Mouse (Mus musculus) kidney, postnatal 25 days (tissue): ENCODE data around the gene Phkg2.

ENCODE experiments used
- DNase-seq, 2 experiments: peaks; one replicate each; pipeline ENCODE4 v3.0.0; 2021; ENCODE audit warnings: mixed read lengths in 2 of 2

The Phkg2 gene

GRCm38 (mm10) chr7:127572895-127573471, at the start of gene Phkg2:
Phkg2 (plus strand) TSS chr7:127573340.
- peak; percentile 94 to 98 for DNase-seq

- no peak for DNase-seq
Measured at GRCm38 (mm10) chr7:127541671-127542070, 31.5 kb upstream of the Phkg2 start.

GRCm38 (mm10) chr7:127549116-127549835, 23.9 kb upstream of the Phkg2 start:
- peak in 1 of 2 experiments; percentile 42 for DNase-seq

GRCm38 (mm10) chr7:127551558-127551957, 21.6 kb upstream of the Phkg2 start:
- no peak for DNase-seq

GRCm38 (mm10) chr7:127560580-127560979, 12.6 kb upstream of the Phkg2 start:
- no peak for DNase-seq

DNA sequence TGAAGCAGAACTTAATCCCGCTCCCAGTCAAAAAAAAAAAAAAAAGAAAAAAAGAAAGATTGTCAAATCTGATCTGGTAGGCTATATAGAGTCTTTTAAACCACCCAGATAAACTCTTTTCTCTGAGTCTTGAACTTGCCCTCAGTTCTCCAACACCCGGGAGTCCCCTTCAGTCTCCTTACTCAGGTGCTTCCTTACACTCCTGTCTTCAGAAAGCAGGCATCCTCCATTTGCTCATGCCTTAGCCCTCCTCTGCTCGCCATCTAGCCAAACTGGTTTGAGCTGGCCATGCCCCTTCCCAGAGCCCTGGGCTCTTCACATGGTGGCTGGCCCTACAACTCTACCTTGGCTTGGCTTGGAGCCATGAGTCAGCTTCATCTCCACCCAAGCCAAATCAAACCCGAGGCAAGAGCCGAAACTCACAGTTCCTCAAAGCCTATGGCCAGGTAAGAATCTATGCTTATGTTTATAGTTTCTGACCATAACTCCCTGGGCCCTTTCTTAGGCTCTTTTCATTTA, 11.7 kb upstream of the Phkg2 start, which contains the start of gene Tmem265:
Tmem265 (plus strand) TSS at position 51 of the 519 bp plus-strand sequence.
- peak; percentile 31 to 48 for DNase-seq

- DNase-seq, result peak; percentile 59 to 60
Measured at GRCm38 (mm10) chr7:127564381-127565150, 8.6 kb upstream of the Phkg2 start.

- no peak for DNase-seq
Measured at GRCm38 (mm10) chr7:127573503-127574008, 416 bp downstream of the Phkg2 start.

- DNase-seq, result no peak
Measured at GRCm38 (mm10) chr7:127574115-127574514, 975 bp downstream of the Phkg2 start.

GRCm38 (mm10) chr7:127583260-127583659, 10.1 kb downstream of the Phkg2 start:
- DNase-seq, result peak in 1 of 2 experiments; percentile 33

DNA sequence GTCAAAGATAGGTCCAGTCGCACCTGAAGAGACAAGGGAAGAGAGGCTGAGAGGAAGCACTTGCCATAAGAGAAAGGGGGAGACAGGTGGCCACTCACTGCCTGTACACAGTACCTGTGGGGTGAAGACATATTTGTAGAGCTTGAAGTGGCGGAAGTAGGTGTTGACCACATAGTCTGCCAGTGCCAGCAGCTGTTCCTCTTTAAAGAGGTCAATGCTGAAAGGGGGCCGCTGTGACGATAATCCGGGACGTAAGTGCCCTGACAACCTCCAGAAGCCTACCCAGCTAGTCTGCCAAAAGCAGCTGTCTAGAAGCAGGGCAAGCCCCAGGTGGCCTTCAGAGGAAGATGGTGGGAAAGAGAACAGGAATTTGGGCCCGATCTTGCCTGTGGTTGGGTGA, 11.9 kb downstream of the Phkg2 start:
- no peak for DNase-seq

DNA sequence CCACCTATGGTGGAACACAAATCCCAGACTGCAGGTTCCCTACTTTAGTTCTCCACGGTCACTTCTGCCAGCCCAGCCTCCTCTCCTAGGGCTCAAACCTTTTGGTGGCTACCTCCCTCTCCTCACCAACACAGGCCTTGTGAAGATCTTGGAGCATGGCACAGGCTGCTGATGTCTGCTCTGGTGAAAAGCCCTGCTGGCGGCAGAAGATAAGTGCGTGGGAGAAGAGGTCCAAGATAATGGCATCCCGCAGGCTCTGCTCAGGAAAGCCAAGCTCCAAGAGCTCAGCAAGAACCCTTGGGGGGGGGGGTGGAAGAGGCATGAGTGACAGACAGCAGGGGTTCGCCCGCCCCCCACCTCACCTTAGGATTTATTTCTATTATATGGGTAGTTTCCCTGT, 13.0 kb downstream of the Phkg2 start:
- peak in 1 of 2 experiments; percentile 17 for DNase-seq

DNA sequence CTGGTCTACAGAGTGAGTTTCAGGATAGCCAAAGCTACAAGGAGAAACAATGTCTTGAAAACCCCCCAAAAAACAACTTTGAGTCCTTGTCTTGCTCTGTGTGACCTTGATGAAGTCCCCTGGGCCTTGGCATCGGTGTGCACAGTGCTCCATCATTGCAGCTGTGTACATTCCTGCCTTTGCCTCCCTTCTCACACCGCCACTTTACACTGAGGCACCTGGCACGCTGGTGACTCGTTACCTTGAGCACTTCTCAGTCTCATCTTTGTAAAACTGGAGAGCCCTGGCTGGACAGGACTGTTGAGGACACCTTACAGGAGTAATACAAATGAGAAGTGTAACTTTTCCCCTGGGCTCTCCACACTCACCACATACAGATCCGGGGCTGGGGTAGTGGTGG, 14.1 kb downstream of the Phkg2 start:
- peak in 1 of 2 experiments; percentile 30 for DNase-seq

DNA sequence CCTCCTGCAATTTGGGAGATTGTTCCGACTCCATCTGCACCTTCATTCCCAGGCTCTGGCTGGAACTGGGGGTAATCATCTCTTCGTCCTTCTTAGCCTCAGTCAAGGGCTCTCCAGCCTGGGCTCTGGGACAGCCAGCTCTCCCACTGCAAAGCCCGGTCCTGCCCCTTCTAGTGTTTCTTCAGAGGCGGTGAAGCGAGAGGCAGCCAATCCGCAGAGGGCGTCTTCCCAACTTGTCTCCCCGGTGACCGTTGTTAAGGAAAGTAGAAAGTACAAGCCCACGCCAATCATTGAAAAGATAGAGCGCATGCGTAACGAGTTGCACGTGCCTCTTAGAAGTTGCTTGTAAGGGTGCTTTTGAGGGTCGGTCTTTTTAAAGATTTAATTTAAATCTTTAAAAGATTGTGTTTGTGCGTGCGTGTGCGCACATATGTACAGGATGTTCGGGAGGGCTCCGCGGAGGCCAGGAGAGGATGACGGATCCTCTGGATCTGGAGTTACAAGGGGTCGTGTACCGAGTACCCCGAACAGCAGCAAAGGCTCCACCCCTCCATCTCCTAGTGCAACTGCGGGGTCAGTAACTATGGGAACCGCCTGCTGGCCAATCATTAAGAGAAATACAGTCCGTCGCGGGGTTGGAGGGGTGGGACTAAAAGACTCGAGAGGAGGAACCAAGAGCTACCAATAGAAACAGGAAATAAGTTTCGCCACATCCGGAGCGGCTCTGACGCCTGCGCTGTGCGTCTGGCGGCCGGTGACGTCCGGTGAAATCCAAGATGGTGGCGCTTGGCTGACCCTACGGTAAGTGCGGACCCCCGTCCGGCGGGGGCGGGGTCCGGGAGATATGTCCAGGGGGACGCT, 15.1 kb downstream of the Phkg2 start, which contains the start of the genes Ccdc189 and Rnf40:
Ccdc189 (minus strand) TSS at position 585 of the 861 bp plus-strand sequence.
Rnf40 (plus strand) TSS at position 757 of the 861 bp plus-strand sequence.
- peak; percentile 97 to 98 for DNase-seq

DNA sequence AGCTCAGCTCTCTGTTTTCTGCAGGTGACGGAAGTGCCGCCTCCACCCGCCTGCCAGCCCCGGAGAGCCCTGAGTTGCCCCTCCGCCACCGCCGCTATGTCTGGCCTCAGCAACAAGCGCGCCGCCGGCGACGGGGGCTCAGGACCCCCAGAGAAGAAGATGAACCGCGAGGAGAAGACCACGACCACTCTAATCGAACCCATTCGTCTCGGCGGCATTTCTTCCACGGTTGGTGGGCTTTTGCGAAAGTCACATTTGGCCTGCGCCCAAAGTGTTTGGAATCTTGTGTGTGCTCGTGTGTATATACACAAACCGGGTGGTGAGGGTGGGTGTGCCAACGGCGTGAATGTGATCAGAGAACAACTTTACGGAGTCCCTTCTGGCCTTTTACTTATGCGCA, 15.8 kb downstream of the Phkg2 start:
- peak in 1 of 2 experiments; percentile 22 for DNase-seq

GRCm38 (mm10) chr7:127589637-127590036, 16.5 kb downstream of the Phkg2 start:
- peak in 1 of 2 experiments; percentile 31 for DNase-seq

- no peak for DNase-seq
Measured at GRCm38 (mm10) chr7:127591108-127591507, 18.0 kb downstream of the Phkg2 start.

GRCm38 (mm10) chr7:127592575-127592974, 19.4 kb downstream of the Phkg2 start:
- DNase-seq, result peak in 1 of 2 experiments; percentile 38

GRCm38 (mm10) chr7:127596747-127597146, 23.6 kb downstream of the Phkg2 start:
- no peak for DNase-seq

DNA sequence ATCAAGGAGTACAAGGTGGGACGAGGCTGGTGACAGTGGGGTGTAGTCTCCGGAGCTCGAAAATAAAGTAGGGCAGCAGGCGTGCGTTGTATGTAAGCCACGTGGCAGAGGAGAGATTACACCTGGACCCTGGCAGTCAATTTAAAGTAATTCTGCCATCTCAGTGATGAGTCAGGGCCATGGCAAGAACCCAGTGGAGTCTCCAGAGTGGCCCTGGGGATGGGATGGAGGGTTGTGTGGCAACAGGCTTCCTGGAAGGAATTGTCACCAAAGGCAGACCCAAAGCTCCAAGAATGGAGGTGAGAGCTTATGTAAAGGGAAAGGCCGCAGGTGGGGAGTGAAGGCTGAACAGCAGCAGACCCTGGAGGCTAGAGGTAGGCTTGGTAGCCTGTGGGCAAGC, 27.5 kb downstream of the Phkg2 start:
- DNase-seq, result no peak

DNA sequence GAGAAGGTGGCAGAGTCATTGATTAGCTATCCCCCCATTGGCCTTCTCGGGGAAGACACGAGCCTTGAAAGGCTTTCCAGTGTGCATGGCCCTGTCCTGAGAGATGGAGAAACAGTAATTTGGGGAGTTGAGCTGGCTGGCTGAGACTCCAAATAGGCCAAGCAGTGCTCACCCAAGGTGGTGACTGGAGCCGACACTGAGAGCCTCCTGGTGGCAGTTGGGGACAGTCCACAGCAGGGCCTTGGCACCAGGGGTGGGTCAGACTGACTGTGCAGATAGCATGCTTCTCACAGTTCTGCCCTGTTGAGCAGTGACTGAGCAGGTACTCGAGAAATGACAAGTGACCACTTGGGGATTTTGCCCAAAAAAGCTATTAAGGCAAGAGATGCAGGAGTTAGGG, 28.6 kb downstream of the Phkg2 start:
- DNase-seq, result no peak

DNA sequence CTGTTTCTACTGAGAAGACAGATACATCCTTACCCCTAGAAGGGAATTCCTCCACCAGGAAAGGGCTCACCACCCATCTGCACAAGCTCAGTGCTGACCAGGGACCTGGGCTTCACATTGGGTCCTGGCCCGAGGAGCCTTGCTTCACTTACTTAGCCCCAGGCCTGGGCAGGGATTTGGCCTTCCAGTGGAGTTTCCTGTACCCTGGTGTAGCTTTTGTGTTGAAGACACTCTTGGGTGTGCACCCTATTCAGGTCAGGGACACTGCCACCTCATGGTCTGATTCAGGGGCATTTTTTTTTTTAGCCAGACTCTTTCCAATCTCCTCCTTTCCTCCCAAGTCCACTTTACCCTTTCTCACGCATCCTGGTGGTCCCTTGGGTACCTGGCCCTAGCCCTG, 29.8 kb downstream of the Phkg2 start:
- no peak for DNase-seq
